Mouse (Mus musculus) embryonic fibroblast, embryonic 13.5 days (primary cell): ENCODE measurements around the gene Plcl2.

Source experiments
- CTCF ChIP-seq: IDR thresholded peaks from 2 replicates; pipeline ENCODE4 v1.5.1; 2011; ENCODE audit warnings: mild to moderate bottlenecking, control low read depth, low read length, moderate library complexity, borderline replicate concordance; ENCODE audit not compliant: insufficient read depth
- POLR2A ChIP-seq: IDR thresholded peaks from 2 replicates; pipeline ENCODE4 v1.6.1; 2011; ENCODE audit warnings: low read depth, mild to moderate bottlenecking, control low read depth, low read length, moderate library complexity

GRCm38 (mm10) chr17:50729031-50729430, 219.8 kb downstream of the Plcl2 start:
- no peak for TF ChIP-seq CTCF
- no peak for TF ChIP-seq POLR2A
